Mouse (Mus musculus) T-cell, adult 2 months (primary cell): Measurements from ENCODE around the gene Bend5.

Source experiments
- DNase-seq: peaks from one replicate; pipeline ENCODE4 v3.0.0; 2022; ENCODE audit warnings: low spot score

The Bend5 gene

DNA sequence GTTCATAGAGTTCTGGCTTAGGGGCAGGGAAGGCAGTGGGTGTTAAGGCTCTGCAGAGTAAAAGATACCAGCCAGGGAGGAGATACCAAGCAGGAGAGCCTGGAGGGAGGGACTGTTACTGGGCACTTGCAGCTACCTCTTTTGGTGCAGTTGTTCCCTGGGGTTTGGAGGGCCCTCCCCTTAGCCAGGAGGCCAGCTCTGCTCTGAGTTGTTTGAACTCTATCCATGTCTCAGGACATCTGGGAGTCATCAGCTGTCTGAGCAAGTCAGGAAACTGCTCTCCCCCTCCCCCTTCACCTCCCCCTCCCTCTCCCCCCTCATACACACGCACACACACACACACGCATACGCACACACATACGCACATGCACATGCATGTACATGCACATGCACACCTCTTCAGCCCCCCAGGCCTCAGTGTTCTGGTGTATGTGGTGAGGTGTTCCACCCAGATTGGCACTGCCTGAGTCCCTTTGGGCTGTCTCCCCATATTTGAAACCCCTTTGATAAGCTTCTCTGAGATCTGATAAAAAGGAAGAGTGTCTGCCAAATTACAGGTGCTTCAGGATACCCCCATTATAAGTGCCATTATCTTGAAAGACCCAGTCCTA, 72.5 kb downstream of the Bend5 start:
- no peak for DNase-seq

DNA sequence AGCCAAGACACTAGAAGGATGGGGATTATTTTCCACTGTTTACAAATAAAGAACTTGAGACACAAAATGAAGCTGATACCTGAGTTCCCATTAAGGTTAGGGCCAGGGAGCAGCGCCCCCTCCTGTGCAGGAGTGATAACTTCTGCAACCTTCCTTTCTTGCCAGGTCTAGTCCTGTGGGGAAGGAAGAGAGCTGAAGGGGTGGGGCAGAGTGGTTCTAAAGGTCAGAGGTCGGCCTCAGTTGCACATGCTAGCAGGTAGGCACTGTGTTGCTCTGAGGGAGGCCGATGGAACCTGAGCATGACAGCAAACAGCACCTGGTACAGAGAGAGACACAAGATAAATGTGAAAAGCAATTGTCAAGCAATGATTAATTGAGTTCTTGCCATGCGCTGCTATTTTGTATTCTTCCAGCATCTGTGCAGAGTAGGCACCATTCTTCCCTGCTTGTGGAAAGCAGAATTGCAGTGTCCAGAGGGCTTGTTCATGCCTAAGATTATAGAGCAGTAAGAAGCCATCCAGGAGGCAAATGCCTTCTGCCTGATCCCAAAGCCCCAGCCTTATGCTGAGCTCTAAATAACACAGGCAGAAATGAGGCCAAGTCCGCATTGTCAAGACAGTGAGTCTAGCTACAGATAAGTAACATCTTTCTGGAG, 79.1 kb downstream of the Bend5 start:
- no peak for DNase-seq

DNA sequence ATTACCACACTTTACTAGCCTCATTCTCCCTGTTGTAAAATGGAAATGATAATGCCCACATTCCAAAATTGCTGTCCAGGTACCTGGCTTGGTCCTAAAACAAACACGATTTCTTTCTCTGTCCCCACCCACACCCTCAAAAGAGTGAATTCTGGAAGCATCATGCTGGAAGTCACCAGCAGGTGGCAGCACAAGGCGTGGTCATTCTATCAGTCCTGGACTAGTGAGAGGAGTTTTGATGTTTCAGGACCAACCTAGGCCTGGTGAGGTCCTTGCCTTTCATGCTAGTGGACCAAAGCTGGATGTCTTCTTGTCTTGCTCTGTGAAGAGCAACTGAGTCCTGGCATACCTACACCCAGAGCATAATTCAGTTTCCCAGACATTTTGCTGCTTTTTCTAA, 81.1 kb downstream of the Bend5 start:
- DNase-seq = peak; percentile 1

DNA sequence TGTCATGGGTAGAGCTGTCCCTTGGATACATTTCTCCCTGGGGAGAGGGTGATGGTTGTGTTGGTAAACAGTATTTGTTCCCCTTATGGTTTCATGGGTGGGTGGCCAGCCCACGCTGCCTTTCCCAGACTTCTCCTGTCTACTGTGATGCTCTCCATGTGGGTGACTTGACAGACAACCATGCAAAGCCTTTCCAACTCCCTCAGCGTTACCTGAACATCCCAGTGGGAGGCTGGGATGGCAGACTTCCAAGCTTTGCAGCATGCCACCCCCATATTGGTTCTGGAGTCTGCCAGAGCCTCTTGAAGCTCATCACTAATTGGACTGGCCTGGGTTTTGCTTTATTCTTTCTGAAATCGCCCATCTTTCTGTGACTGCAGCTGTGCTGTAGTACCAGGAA, 83.9 kb downstream of the Bend5 start:
- DNase-seq = no peak

DNA sequence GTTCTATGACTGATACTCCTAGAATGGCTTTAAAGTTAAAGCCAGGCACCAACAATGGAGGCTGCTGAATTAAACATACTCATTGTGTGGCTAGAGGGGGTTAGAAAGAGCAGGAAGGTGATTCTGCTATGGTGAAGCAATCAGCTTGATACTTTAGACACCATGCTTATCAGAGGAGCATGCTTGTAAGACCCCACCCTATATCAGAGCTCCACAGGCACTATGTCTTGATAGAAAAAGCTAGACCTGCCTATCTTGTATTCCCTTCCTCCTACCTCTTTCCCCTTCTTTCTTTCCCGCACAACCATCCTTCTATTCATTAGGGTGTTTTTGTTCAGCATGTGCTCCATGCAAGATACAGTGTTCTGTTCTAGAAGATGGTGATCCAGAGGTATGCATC, 86.6 kb downstream of the Bend5 start:
- DNase-seq = no peak

DNA sequence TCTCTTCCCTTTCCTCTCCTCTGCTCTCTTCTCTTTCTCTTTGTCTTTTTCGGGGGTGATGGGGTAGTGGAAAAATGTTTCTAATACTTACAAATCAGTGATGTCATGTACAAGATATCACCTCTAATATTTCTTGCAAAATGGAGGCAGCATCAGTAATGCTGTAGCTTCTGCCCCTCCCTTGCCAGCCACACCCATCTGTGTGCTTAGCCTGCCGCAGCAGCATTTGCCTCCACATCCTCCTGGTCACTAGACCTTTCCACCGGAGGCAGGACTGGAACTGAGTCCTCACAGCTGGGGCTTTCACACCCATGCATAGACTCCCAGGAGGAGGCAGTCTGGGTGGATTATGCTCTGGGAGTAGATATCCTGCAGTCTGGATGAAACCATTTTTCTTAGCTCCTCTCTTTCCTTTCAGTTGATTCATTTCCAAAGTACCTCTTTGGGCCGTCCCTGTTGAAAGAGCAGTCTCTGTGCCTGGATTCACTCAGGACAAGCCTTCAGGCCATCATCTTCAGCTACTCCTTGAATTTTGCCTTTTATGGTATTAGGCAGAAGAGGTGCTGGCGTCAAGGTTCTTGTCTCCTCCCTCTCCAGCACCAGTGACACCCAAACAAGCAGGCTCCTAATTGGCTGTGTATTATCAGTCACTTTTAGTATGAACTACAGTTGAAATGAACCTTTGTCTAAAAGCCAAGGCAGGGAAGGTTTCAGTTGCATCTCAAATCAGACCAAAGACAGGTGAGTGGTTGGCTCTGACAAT, 88.3 kb downstream of the Bend5 start:
- no peak for DNase-seq

DNA sequence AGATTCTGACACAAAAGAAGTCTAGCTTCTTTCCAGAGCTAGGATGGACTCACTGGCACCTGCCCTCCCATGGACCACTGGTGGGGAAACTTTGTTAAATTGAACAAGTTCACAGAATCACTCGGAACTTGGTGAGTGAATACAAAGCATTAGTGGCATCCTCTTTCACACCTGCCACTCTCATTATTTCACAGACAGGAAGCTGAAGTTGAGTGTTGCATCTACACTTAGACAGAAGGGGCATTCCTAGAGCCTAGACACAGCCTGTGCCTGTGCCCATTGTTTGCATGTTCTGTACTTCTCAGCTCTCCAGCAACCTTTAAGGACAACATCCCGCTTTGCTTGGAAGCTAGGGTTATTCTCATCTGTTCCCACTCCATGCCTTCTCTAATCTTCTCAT, 90.1 kb downstream of the Bend5 start:
- DNase-seq = no peak
